Mouse (Mus musculus) gastrocnemius, postnatal 36 days (tissue): Measurements from ENCODE around the gene Prmt1. TPM values are rescaled to one million over a fixed set of nuclear protein-coding genes. Genes with fewer than 3 reads are reported as not detected.

Source experiments
- DNase-seq, 2 experiments: peaks; one replicate each; pipeline ENCODE4 v3.0.0; 2022
- intact Hi-C: fragments of 180-260 bp; cut with DNase I; formaldehyde crosslinking; loops from one replicate; pipeline ENCODE4 v1.15.1; 2025
- total RNA-seq, 2 experiments: library from RNA; stranded (reverse); gene quantifications; 2 replicates each; pipeline ENCODE4 v1.2.3; 2021

Prmt1 gene
- total RNA-seq, 2 experiments from 2014 or later, result 105 to 123 TPM

DNA sequence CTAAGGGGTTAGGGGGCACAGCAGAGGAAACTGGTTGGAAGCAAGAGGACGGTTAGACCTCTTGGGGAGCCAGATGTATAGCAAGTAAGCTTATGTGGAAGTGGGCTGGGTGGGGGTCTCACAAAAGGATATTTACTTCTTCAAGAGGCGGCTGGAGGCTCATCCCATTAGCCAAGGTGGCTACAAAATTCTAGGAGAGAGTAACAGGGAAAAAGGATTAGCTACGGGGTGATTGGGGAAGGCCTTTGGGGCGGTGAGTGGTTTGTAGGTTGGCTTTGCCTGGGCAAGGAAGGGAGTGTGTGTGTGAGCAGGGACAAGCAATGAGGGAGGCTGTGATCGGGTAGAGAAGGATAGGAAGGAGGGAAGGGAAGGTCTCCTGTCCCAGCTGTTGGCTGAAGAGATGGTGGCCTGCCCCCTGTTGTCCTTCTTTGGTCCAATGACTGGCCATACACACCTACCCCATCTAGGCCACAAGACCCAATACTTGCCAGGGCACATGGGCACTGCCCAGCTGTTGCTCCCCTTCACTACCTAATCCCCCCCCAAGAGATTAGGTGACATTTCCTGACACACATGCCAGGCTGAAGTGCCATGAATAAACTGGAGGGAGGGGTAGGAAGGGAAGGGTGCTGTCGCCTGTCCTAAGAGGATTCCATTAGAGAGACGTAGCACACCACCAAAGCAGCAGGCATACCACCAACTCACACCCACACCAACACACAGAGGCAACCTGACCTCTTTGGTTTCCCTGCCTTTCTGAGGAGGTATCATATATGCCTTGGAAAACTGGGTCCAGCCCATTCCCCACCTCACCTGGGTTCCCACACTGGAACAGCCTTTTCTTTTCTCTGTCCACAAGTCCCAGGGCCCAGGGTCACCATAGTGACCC is 2.2 kb downstream of the Prmt1 start:
- no peak for DNase-seq
- intact Hi-C loops, result loop anchor here (5.0 kb wide), 2 partner anchors 88 to 153 kb away; partner anchors contain the start of genes Flt3l and Gm45713

DNA sequence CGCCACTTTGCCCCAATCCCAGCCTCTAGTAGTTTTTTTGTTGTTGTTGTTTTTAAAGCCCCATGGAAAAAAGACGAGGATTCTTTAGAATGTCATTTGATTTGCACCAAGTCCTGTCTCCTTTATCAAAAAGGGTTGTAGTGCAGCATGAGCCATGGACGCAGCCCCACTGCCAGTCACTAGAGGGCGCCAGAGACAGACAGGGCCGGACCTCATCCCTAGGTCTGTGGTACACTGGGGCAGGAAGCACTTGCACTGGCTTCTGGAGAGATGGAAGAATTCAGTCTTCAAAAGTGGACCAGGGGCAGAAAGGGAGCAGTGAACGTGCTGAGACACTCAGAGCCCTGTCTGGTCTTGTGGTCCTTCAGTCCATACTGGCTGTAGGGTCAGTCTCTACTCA is 3.3 kb downstream of the Prmt1 start:
- intact Hi-C loops, result loop anchor here (5.0 kb wide), 2 partner anchors 89 to 154 kb away; partner anchors contain the start of genes Flt3l and Gm45713
- peak; percentile 84 to 86 for DNase-seq

DNA sequence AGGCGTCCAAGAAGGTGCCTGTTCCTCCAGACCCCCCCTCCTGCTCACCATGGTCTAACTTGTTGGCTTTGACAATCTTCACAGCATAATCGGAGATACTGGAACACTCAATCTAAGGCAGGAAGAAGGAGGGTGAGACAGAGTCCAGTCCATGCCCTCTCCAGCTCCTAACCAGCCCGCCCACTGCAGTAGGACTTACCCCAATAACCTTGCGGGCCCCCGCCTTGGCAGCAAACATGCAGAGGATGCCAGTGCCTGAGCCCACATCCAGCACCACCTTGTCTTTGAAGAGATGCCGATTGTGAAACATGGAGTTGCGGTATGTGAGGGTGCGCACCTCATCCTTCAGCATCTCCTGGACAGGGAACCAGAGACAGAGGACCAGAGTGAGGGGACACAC is 4.8 kb downstream of the Prmt1 start:
- no peak for DNase-seq
- intact Hi-C loops, result loop anchor here (5.0 kb wide), 2 partner anchors 91 to 156 kb away; partner anchors contain the start of genes Flt3l and Gm45713

- intact Hi-C loops, result no loop called here
- DNase-seq, result no peak
These were observed 8.1 kb downstream of the Prmt1 start for GRCm38 (mm10) chr7:44978300-44978699.

DNA sequence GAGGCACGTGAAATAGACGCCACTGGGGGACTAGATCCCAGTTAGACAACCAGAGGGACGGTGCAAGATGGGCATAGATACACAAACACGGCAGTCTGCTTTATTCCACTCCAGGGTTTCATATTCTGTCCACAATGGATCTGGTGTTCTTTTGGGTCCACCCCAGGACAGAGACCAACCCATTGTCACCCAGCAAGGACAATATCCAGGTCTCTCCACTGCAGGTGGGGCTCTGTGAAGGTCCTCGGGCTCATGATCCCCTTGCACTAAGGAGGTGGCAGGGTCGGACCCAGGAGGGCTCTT is 11.3 kb downstream of the Prmt1 start:
- no peak for DNase-seq
- intact Hi-C loops, result no loop called here

GRCm38 (mm10) chr7:44974383-44975116 is 11.8 kb downstream of the Prmt1 start, which contains the start of gene Cpt1c:
Cpt1c (minus strand) TSS chr7:44974851.
- intact Hi-C loops, result no loop called here
- peak; percentile 68 to 75 for DNase-seq

DNA sequence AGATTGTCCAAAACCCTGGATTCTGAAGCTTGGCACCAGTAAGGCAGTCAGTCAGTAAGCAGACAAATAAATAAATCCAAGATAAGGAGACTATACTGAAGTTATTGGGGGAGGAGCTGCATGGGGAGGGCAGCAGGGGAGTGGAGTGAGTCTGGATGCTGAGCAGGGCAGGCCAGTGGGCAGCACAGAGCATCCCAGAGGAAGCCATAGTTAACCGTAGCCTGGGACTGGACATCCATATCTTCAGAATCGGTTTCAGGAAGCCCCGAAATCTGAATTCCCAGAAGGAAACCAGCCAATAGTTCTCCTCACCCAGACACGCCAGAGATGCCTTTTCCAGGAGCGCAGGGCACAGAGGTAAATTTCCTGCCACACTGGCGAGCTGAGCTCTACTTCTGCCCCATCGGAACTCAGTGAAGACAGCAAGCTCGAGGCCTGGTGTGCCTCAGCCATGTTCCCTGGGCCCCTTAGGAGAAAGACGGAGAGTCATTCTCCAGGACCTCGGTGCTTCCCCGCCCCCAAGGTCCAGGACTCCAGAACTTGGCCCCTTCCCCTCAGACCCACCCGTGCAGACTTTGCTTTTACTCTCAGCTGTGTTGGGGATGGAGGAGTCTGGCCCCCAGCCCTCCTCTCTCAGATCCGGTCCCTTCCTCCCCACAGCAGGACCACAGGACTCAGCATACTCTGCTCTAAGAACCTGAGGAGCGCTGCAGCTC is 12.8 kb downstream of the Prmt1 start:
- intact Hi-C loops, result no loop called here
- no peak for DNase-seq

GRCm38 (mm10) chr7:44971142-44971541 is 15.2 kb downstream of the Prmt1 start:
- no peak for DNase-seq
- intact Hi-C loops, result no loop called here

- intact Hi-C loops, result no loop called here
- peak; percentile 79 for DNase-seq
These were observed 16.1 kb downstream of the Prmt1 start for GRCm38 (mm10) chr7:44970231-44970691.

- intact Hi-C loops, result no loop called here
- DNase-seq, result no peak
These were observed 19.7 kb downstream of the Prmt1 start for GRCm38 (mm10) chr7:44966638-44967037.

- intact Hi-C loops, result no loop called here
These were observed 20.4 kb downstream of the Prmt1 start for GRCm38 (mm10) chr7:44965975-44966374.

GRCm38 (mm10) chr7:44964990-44965389 is 21.4 kb downstream of the Prmt1 start:
- no peak for DNase-seq
- intact Hi-C loops, result no loop called here

More at GRCm38 (mm10) chr7:44965975-44966374, 20.4 kb downstream of the Prmt1 start:
- no peak for DNase-seq

GRCm38 (mm10) chr7:44962831-44963230 is 23.5 kb downstream of the Prmt1 start:
- intact Hi-C loops, result no loop called here
- no peak for DNase-seq

DNA sequence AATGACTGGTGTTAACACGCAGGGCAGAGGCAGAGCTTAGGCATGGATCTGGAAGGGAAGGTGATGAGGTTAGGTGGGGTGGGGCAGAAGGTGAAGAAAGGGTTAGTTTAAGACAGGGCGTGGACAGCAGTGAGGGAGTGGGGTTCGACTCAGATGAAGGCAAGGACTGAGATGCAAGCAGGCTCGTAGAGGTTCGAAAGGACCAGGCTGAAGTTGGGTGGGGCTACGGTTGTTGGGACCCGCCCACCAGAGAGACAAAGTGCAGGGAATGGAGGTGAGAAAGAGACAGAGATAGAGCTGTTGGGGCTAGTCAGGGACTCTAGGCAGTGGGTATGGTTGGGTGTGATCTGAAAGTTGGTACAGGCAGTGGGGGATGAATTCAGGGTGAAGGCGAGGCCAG is 24.0 kb downstream of the Prmt1 start:
- intact Hi-C loops, result no loop called here

DNA sequence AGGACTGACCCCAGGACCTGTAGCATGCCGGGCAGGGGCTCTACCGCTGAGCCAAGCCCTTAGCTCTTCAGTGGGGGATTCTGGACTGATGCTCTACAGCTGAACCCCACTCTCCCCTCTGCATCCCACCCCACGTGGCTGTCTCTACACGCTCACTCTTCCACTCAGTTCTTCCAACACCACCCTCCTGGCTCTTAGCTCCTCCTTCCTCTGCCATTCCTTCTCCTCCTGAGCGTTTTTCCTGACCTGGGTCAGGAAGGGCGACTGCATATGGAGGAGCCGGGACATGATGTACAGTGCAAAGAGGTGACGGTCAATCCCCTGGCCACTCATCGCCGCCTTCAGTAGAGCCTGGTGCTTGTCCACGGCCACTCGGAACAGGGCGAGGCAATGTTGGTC is 25.9 kb downstream of the Prmt1 start:
- intact Hi-C loops, result no loop called here
- no peak for DNase-seq

More for the DNA sequence above, 24.0 kb downstream of the Prmt1 start:
- DNase-seq, result no peak

DNA sequence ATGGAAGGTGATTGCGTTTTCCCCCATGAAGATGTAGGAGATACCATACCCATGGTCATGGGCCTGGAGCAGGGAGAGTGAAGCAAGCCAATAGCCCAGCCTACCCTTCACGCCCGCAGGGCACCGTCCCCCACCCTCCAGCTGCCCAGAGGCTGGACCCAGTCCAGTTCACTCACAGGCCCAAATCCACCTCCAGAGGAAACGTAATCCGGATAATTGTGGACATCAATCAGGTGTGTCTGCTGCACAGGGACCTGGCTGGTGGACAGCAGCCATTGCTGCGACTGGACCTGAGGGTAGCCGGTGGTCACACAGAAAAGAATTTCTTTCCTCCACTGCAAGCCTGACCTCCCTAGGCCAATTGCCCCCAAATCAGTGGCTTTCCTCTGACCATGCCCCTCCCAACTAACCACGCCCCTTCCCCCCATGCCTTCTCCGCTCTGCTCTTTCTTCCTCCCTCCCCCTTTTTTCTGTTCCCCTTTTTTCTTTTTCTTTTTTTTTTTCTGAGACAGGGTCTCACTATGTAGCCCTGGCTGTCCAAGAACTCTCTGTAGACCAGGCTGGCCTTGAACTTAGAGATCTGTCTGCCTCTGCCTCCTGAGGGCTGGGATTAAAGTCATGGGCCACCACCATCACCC is 26.4 kb downstream of the Prmt1 start:
- no peak for DNase-seq
- intact Hi-C loops, result loop anchor here (10.0 kb wide), 1 partner anchor 235 kb away; no protein-coding TSS in a partner anchor

- intact Hi-C loops, result loop anchor here (10.0 kb wide), 1 partner anchor 234 kb away; no protein-coding TSS in a partner anchor
These were observed 27.1 kb downstream of the Prmt1 start for GRCm38 (mm10) chr7:44959281-44959680.

DNA sequence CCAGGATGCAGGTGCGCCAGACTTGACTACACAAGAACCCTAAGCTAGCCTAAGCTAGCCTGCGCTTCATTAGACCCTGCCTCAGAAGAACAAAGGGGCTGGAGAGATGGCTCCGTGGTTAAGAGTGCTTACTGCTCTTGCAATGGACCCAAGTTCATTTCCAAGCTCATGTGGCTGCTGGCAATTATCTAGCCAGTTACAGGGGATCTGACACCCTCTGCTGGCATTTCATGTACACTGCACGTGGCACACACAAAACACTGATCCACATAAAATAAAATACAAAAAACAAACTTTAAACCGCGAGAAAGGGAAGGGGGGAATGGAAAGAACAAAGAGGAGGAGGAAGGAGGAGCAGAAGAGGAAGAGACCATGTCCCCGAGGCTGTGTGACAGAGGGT is 28.2 kb downstream of the Prmt1 start:
- intact Hi-C loops, result loop anchor here (10.0 kb wide), 1 partner anchor 233 kb away; no protein-coding TSS in a partner anchor
- DNase-seq, result peak in 1 of 2 experiments; percentile 45

More at GRCm38 (mm10) chr7:44959281-44959680, 27.1 kb downstream of the Prmt1 start:
- no peak for DNase-seq

GRCm38 (mm10) chr7:44957183-44957835 is 29.1 kb downstream of the Prmt1 start:
- intact Hi-C loops, result loop anchor here (10.0 kb wide), 1 partner anchor 233 kb away; no protein-coding TSS in a partner anchor

More at GRCm38 (mm10) chr7:44957183-44957835, 29.1 kb downstream of the Prmt1 start:
- DNase-seq, result peak; percentile 59 to 61
